In genomic region chr17:24732233-24732935, GRCm38 (mm10) we compare ENCODE assay signal across 18 mouse cellular contexts. TPM values are rescaled to one million over a fixed set of nuclear protein-coding genes. Genes with fewer than 3 reads are reported as not detected.
DNase-seq lines count a peak whose midpoint lies in the region; ATAC-seq and TF ChIP-seq lines count a peak whose summit lies in the region.
"Had no signal": no experiment of that assay in that cellular context is flagged by ENCODE, and none has a peak within 500 bp of the region (broad histone marks: within the 10 kb centered on the region; RNA-seq: fewer than 3 reads in every experiment).

No protein-coding gene starts in this region.

- ATAC-seq in hindbrain, embryonic 13.5 days (ENCODE audit: low FRiP score) = no peak
- no peak for ATAC-seq in hindbrain, embryonic 11.5 days (ENCODE audit: low FRiP score)
- ATAC-seq in heart, embryonic 15.5 days (replicated peaks; ENCODE audit: insufficient number of reproducible peaks, insufficient read depth, low FRiP score, low read depth) = no peak
- no peak for ATAC-seq in forebrain, embryonic 16.5 days
- no peak for ATAC-seq in forebrain, embryonic 13.5 days

- 0 out of 2 replicates have a peak overlapping the region, but pooled peaks have one; percentile 4 for H3K9ac ChIP-seq in hindbrain, embryonic 13.5 days
- no peak overlapping the region for H3K9ac ChIP-seq in hindbrain, embryonic 11.5 days (ENCODE audit: low read depth, low read length)
- H3K9ac ChIP-seq in heart, embryonic 15.5 days = no peak overlapping the region
- no peak overlapping the region for H3K9ac ChIP-seq in forebrain, embryonic 16.5 days (replicated peaks; ENCODE audit: low read depth, low read length)
- no peak overlapping the region for H3K9ac ChIP-seq in forebrain, embryonic 13.5 days
- H3K9ac ChIP-seq: liver, embryonic 15.5 days had no signal

- H3K36me3 ChIP-seq in hindbrain, embryonic 13.5 days = no peaks in the 10 kb centered on the region
- no peaks in the 10 kb centered on the region for H3K36me3 ChIP-seq in hindbrain, embryonic 11.5 days (ENCODE audit: control insufficient read depth, insufficient read depth, low read length)
- no peaks in the 10 kb centered on the region for H3K36me3 ChIP-seq in E14TG2a.4 (ENCODE audit: insufficient read depth, low read length)
- H3K36me3 ChIP-seq in heart, embryonic 15.5 days = no peaks in the 10 kb centered on the region
- no peaks in the 10 kb centered on the region for H3K36me3 ChIP-seq in forebrain, embryonic 16.5 days (ENCODE audit: control insufficient read depth, insufficient read depth)
- H3K36me3 ChIP-seq in forebrain, embryonic 13.5 days (ENCODE audit: poor library complexity, severe bottlenecking) = no peaks in the 10 kb centered on the region
- H3K36me3 ChIP-seq: embryonic facial prominence, embryonic 10.5 days; hindbrain, embryonic 10.5 days; limb, embryonic 12.5 days; liver, embryonic 15.5 days; midbrain, embryonic 10.5 days had no signal

- TF ChIP-seq CTCF in E14TG2a.4 (conservative IDR thresholded peaks at IDR 0.05; ENCODE audit: low read length) = no peak

- H3K27ac ChIP-seq in hindbrain, embryonic 13.5 days = no peak overlapping the region
- H3K27ac ChIP-seq in hindbrain, embryonic 11.5 days (ENCODE audit: low read depth, low read length) = no peak overlapping the region
- H3K27ac ChIP-seq in heart, embryonic 15.5 days = peak overlapping the region; percentile 79
- no peak overlapping the region for H3K27ac ChIP-seq in forebrain, embryonic 16.5 days (ENCODE audit: low read length)
- no peak overlapping the region for H3K27ac ChIP-seq in forebrain, embryonic 13.5 days
- H3K27ac ChIP-seq: embryonic facial prominence, embryonic 10.5 days; hindbrain, embryonic 10.5 days; limb, embryonic 12.5 days; liver, embryonic 15.5 days; midbrain, embryonic 10.5 days had no signal

- DNase-seq in hindbrain, embryonic 11.5 days (ENCODE audit: low spot score) = no peak
- DNase-seq in heart, adult 18-20 months = peak; percentile 71 to 85
- DNase-seq in left cerebral cortex, postnatal 10 days (ENCODE audit: extremely low spot score in 1 of 2, low spot score in 2 of 2) = no peak
- DNase-seq: cerebellum, postnatal 14 days; layer of hippocampus, postnatal 36 days; lung, postnatal 36 days had no signal

- peaks cover 23% of the 10 kb centered on the region; the same call in 1 of the 2 replicates for H3K27me3 ChIP-seq in hindbrain, embryonic 13.5 days
- no peaks in the 10 kb centered on the region; the same call in 1 of the 2 replicates for H3K27me3 ChIP-seq in hindbrain, embryonic 11.5 days (ENCODE audit: control insufficient read depth, insufficient read depth, low read length)
- no peaks in the 10 kb centered on the region for H3K27me3 ChIP-seq in E14TG2a.4 (ENCODE audit: insufficient read depth, low read length)
- no peaks in the 10 kb centered on the region; the same call in 1 of the 2 replicates for H3K27me3 ChIP-seq in heart, embryonic 15.5 days
- no peaks in the 10 kb centered on the region for H3K27me3 ChIP-seq in forebrain, embryonic 16.5 days (replicated peaks; ENCODE audit: control insufficient read depth, insufficient read depth, low read length)
- peaks cover 16% of the 10 kb centered on the region for H3K27me3 ChIP-seq in forebrain, embryonic 13.5 days

- WGBS in hindbrain, embryonic 13.5 days = 78% methylated on average over 12 of the region's 12 CpGs
- WGBS in hindbrain, embryonic 11.5 days = 77% methylated on average over 12 of the region's 12 CpGs
- 59% methylated on average over 12 of the region's 12 CpGs for WGBS in heart, embryonic 15.5 days
- WGBS in forebrain, embryonic 16.5 days = 85% methylated on average over 12 of the region's 12 CpGs
- WGBS in forebrain, embryonic 13.5 days = 80% methylated on average over 12 of the region's 12 CpGs

- no peak overlapping the region for H3K4me2 ChIP-seq in hindbrain, embryonic 13.5 days
- no peak overlapping the region for H3K4me2 ChIP-seq in hindbrain, embryonic 11.5 days (replicated peaks; ENCODE audit: low read depth, low read length)
- no peak overlapping the region for H3K4me2 ChIP-seq in heart, embryonic 15.5 days
- no peak overlapping the region for H3K4me2 ChIP-seq in forebrain, embryonic 16.5 days (ENCODE audit: low read length)
- no peak overlapping the region for H3K4me2 ChIP-seq in forebrain, embryonic 13.5 days
- H3K4me2 ChIP-seq: limb, embryonic 12.5 days; liver, embryonic 15.5 days had no signal

- H3K9me3 ChIP-seq in hindbrain, embryonic 13.5 days = no peaks in the 10 kb centered on the region
- H3K9me3 ChIP-seq in hindbrain, embryonic 11.5 days (ENCODE audit: control insufficient read depth, low read length) = no peaks in the 10 kb centered on the region
- H3K9me3 ChIP-seq in E14TG2a.4 (ENCODE audit: low read length) = no peaks in the 10 kb centered on the region
- no peaks in the 10 kb centered on the region for H3K9me3 ChIP-seq in heart, embryonic 15.5 days (replicated peaks)
- no peaks in the 10 kb centered on the region for H3K9me3 ChIP-seq in forebrain, embryonic 16.5 days (ENCODE audit: control insufficient read depth, low read length)
- H3K9me3 ChIP-seq in forebrain, embryonic 13.5 days (replicated peaks) = no peaks in the 10 kb centered on the region
- H3K9me3 ChIP-seq: embryonic facial prominence, embryonic 10.5 days; hindbrain, embryonic 10.5 days; limb, embryonic 12.5 days; liver, embryonic 15.5 days; midbrain, embryonic 10.5 days had no signal

- intact Hi-C loops in left cerebral cortex, postnatal 10 days (cut with DNase I) = no loop called here

- no peak overlapping the region for H3K4me3 ChIP-seq in hindbrain, embryonic 13.5 days
- H3K4me3 ChIP-seq in hindbrain, embryonic 11.5 days (ENCODE audit: low read depth, low read length) = no peak overlapping the region
- 0 out of 2 replicates have a peak overlapping the region, but pooled peaks have one; percentile 10 for H3K4me3 ChIP-seq in E14TG2a.4 (replicated peaks; ENCODE audit: low read length)
- H3K4me3 ChIP-seq in heart, embryonic 15.5 days = no peak overlapping the region
- no peak overlapping the region for H3K4me3 ChIP-seq in forebrain, embryonic 16.5 days (replicated peaks; ENCODE audit: low read length)
- H3K4me3 ChIP-seq in forebrain, embryonic 13.5 days = no peak overlapping the region
- H3K4me3 ChIP-seq: embryonic facial prominence, embryonic 10.5 days; hindbrain, embryonic 10.5 days; limb, embryonic 12.5 days; liver, embryonic 15.5 days; midbrain, embryonic 10.5 days had no signal

- peaks cover 18% of the 10 kb centered on the region for H3K4me1 ChIP-seq in hindbrain, embryonic 13.5 days (replicated peaks)
- H3K4me1 ChIP-seq in hindbrain, embryonic 11.5 days (replicated peaks; ENCODE audit: control insufficient read depth, insufficient read depth, low read length) = peaks cover 3% of the 10 kb centered on the region
- H3K4me1 ChIP-seq in E14TG2a.4 (replicated peaks; ENCODE audit: low read depth, low read length) = peaks cover 69% of the 10 kb centered on the region
- H3K4me1 ChIP-seq in heart, embryonic 15.5 days (replicated peaks) = peaks cover 27% of the 10 kb centered on the region
- peaks cover 10% of the 10 kb centered on the region for H3K4me1 ChIP-seq in forebrain, embryonic 16.5 days (replicated peaks; ENCODE audit: control insufficient read depth, insufficient read depth, low read length)
- peaks cover 11% of the 10 kb centered on the region for H3K4me1 ChIP-seq in forebrain, embryonic 13.5 days

RNA-seq across cellular contexts. Expression of gene Msrb1, which starts 4.1 kb away (rescaled TPM):
- 20.2 and 24.0 TPM in 2 replicates for polyA plus RNA-seq in hindbrain, embryonic 13.5 days (2015; fragmentation: Nextera tagmentation; extraction: Ambion mirVana)
- 21.1 and 22.8 TPM in 2 replicates for polyA plus RNA-seq in hindbrain, embryonic 11.5 days (2014; fragmentation: Nextera tagmentation; extraction: Ambion mirVana)
- 100 to 1,000 TPM; 181 to 183 TPM for total RNA-seq in heart, adult 18-20 months (2021)
- 21.4 and 25.6 TPM in 2 replicates for polyA plus RNA-seq in heart, embryonic 15.5 days (2015; fragmentation: Nextera tagmentation; extraction: Ambion mirVana)
- polyA plus RNA-seq in forebrain, embryonic 16.5 days (2015; fragmentation: Nextera tagmentation; extraction: Ambion mirVana) = 20.0 and 21.1 TPM in 2 replicates
- total RNA-seq in left cerebral cortex, postnatal 10 days (2021) = 10 to 100 TPM; 44.2 to 47.8 TPM
- 18.8 and 22.1 TPM in 2 replicates for polyA plus RNA-seq in forebrain, embryonic 13.5 days (2015; fragmentation: Nextera tagmentation; extraction: Ambion mirVana)

RNA-seq across cellular contexts. Expression of gene Rpl3l, which starts 4.8 kb away (rescaled TPM):
- not detected in 2 replicates for polyA plus RNA-seq in hindbrain, embryonic 13.5 days (2015; fragmentation: Nextera tagmentation; extraction: Ambion mirVana)
- 0.11 TPM in 1 of 2 replicates, not detected in the other for polyA plus RNA-seq in hindbrain, embryonic 11.5 days (2014; fragmentation: Nextera tagmentation; extraction: Ambion mirVana)
- total RNA-seq in heart, adult 18-20 months (2021) = 100 to 1,000 TPM; 390 to 433 TPM
- 1.4 and 1.6 TPM in 2 replicates for polyA plus RNA-seq in heart, embryonic 15.5 days (2015; fragmentation: Nextera tagmentation; extraction: Ambion mirVana)
- not detected in 2 replicates for polyA plus RNA-seq in forebrain, embryonic 16.5 days (2015; fragmentation: Nextera tagmentation; extraction: Ambion mirVana)
- under 1 TPM; 0.43 to 0.49 TPM for total RNA-seq in left cerebral cortex, postnatal 10 days (2021)
- not detected in 2 replicates for polyA plus RNA-seq in forebrain, embryonic 13.5 days (2015; fragmentation: Nextera tagmentation; extraction: Ambion mirVana)
- polyA plus RNA-seq: embryonic facial prominence, embryonic 10.5 days; hindbrain, embryonic 10.5 days; intestine, embryonic 14.5 days; limb, embryonic 12.5 days; midbrain, embryonic 10.5 days; spleen, adult 2 months had no signal

RNA-seq across cellular contexts. Expression of gene Ndufb10, which starts 8.1 kb away (rescaled TPM):
- 259 and 262 TPM in 2 replicates for polyA plus RNA-seq in hindbrain, embryonic 13.5 days (2015; fragmentation: Nextera tagmentation; extraction: Ambion mirVana)
- polyA plus RNA-seq in hindbrain, embryonic 11.5 days (2014; fragmentation: Nextera tagmentation; extraction: Ambion mirVana) = 198 and 223 TPM in 2 replicates
- 1,000 to 10,000 TPM in 1 of 2 experiments, 100 to 1,000 TPM in 1; 976 to 1,178 TPM for total RNA-seq in heart, adult 18-20 months (2021)
- polyA plus RNA-seq in heart, embryonic 15.5 days (2015; fragmentation: Nextera tagmentation; extraction: Ambion mirVana) = 410 and 528 TPM in 2 replicates
- 220 and 233 TPM in 2 replicates for polyA plus RNA-seq in forebrain, embryonic 16.5 days (2015; fragmentation: Nextera tagmentation; extraction: Ambion mirVana)
- 100 to 1,000 TPM; 156 to 176 TPM for total RNA-seq in left cerebral cortex, postnatal 10 days (2021)
- 232 and 253 TPM in 2 replicates for polyA plus RNA-seq in forebrain, embryonic 13.5 days (2015; fragmentation: Nextera tagmentation; extraction: Ambion mirVana)

RNA-seq across cellular contexts. Expression of gene Rps2, which starts 14.5 kb away (rescaled TPM):
- 782 and 783 TPM in 2 replicates for polyA plus RNA-seq in hindbrain, embryonic 13.5 days (2015; fragmentation: Nextera tagmentation; extraction: Ambion mirVana)
- 1,264 and 1,299 TPM in 2 replicates for polyA plus RNA-seq in hindbrain, embryonic 11.5 days (2014; fragmentation: Nextera tagmentation; extraction: Ambion mirVana)
- total RNA-seq in heart, adult 18-20 months (2021) = 100 to 1,000 TPM; 701 to 738 TPM
- polyA plus RNA-seq in heart, embryonic 15.5 days (2015; fragmentation: Nextera tagmentation; extraction: Ambion mirVana) = 770 and 917 TPM in 2 replicates
- 787 and 797 TPM in 2 replicates for polyA plus RNA-seq in forebrain, embryonic 16.5 days (2015; fragmentation: Nextera tagmentation; extraction: Ambion mirVana)
- 100 to 1,000 TPM; 575 to 607 TPM for total RNA-seq in left cerebral cortex, postnatal 10 days (2021)
- 992 and 1,023 TPM in 2 replicates for polyA plus RNA-seq in forebrain, embryonic 13.5 days (2015; fragmentation: Nextera tagmentation; extraction: Ambion mirVana)

RNA-seq across cellular contexts. Expression of gene Rnf151, which starts 14.5 kb away (rescaled TPM):
- polyA plus RNA-seq in hindbrain, embryonic 13.5 days (2015; fragmentation: Nextera tagmentation; extraction: Ambion mirVana) = 0.27 TPM in 1 of 2 replicates, not detected in the other
- not detected in 2 replicates for polyA plus RNA-seq in hindbrain, embryonic 11.5 days (2014; fragmentation: Nextera tagmentation; extraction: Ambion mirVana)
- total RNA-seq in heart, adult 18-20 months (2021) = not detected
- 0.13 TPM in 1 of 2 replicates, not detected in the other for polyA plus RNA-seq in heart, embryonic 15.5 days (2015; fragmentation: Nextera tagmentation; extraction: Ambion mirVana)
- not detected in 2 replicates for polyA plus RNA-seq in forebrain, embryonic 16.5 days (2015; fragmentation: Nextera tagmentation; extraction: Ambion mirVana)
- under 1 TPM in 1 of 2 experiments, not detected in 1; 0.69 TPM for total RNA-seq in left cerebral cortex, postnatal 10 days (2021)
- 0.18 TPM in 1 of 2 replicates, not detected in the other for polyA plus RNA-seq in forebrain, embryonic 13.5 days (2015; fragmentation: Nextera tagmentation; extraction: Ambion mirVana)
- total RNA-seq: layer of hippocampus, postnatal 36 days had no signal
- polyA plus RNA-seq: liver, embryonic 15.5 days had no signal

Comparison
In these comparisons a context has a peak if more than half of its experiments do, and no peak if none do; other contexts are left out.
1. DNase-seq: peak in heart, adult 18-20 months (2 of 2); none in hindbrain, embryonic 11.5 days (single experiment) and left cerebral cortex, postnatal 10 days (0 of 2).